Mouse (Mus musculus) adipocyte (in vitro differentiated cells): ENCODE results near the gene Zmiz2.
"Not testable (repeated sequence)": the region's sequence is repeated elsewhere in the genome, so short reads cannot be mapped to it uniquely, and the experiment has no call there.

Experiments used
- DNase-seq: peaks from one replicate; pipeline ENCODE4 v3.0.0-alpha.2; 2016; ENCODE audit warnings: low spot score

The Zmiz2 gene

DNA sequence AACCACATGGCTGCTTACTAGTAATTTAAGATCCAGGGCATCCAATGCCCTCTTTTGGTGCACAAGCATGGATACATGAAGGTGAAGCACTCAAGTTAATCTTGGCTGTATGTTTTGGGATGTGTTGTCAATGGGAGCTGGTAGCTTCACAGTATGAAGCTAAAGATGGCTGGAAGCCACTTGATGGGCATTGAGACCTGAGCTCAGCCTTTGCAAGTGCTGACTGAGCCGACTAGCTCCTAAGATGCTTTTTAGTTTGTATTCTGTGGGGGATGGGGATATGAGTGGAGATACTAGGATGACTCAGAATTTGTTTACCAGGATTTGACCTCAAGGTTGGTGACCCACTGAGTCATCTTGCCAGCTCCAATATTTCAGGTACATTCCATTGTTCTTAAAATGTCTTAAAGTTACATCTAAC is 31.4 kb downstream of the Zmiz2 start:
- no peak for DNase-seq

DNA sequence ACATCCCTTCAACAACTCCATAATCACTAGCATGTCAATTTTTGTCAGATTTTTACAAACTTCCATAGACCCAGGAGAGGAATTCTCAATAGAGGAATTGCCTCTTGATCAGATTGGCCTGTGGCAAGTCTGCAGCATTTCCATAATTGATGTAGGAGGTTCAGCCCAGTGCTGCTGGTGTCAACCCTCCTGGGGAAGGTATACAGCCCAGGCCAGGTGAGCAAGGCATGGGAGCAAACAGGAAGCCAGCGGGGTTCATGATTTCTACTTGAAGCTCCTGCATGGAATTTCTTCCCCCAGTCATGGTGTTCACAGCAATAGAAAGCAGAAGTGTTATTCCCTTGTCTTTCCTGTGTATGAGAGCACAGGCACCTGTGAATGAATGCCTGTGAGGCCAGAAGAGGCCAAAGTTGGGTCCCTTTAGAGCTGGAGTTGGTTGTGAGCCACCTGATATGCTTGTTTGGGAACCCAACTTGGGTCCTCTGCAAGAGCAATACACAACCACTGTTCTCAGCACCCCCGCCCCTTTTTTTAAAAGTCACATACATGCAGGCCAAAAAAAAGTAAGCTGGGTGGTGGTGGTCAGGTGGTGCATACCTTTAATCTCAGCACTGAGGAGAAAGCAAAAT is 32.0 kb downstream of the Zmiz2 start:
- DNase-seq = no peak

DNA sequence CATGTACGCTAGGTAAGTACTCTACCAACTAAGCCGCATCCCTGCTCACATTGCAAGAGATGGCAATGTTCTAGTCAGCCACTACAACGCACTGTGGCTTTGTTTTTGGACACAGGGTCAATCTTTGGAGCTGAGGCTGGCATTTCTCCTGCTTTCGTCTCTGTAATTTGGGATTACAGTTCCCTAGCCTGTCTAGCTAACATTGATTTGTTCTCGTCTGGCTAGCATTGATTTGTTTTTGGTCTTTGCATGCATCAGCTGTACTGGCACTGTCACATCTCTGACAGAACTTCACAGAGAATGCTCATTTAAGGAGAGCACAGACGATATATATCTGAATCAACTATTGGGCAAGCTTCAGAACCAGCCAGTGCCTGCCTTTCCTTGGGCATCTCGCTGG is 41.3 kb downstream of the Zmiz2 start:
- no peak for DNase-seq

DNA sequence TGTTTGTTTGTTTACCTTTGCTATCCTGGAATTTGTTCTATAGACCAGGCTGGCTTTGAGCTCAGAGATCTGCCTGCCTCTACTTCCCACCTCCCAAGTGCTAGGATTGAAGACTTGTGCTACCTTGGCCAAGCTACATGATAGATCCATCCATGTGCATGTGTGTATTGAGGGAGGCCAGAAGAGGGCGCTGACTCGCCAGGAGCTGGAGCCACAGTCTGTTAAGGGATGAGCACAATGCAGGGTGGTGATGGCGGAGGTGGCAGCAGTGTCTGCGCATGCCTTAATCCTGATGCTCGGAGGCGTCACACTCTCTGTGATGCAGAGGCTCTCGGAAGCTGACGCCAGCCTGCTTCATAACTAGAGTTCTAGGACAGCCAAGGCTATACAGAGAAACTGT is 47.6 kb downstream of the Zmiz2 start:
- peak; percentile 35 for DNase-seq

DNA sequence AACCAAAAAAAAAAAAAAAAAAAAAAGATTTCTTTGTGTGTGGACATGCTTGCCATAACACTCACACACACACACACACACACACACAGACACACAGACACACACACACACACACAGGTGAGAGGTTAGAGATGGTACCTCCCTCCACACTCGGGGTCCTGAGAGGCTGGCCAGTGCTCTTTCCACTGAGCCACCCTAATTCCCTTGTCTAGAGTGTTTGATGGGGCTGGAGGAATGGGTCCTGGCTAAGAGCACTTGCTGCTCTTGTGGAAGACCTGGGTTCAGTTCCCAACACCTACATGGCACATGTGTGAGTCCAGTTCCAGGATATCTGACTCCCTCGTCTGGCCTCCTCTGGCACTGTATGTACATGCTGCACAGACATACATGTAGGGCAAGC is 48.8 kb downstream of the Zmiz2 start:
- no peak for DNase-seq

DNA sequence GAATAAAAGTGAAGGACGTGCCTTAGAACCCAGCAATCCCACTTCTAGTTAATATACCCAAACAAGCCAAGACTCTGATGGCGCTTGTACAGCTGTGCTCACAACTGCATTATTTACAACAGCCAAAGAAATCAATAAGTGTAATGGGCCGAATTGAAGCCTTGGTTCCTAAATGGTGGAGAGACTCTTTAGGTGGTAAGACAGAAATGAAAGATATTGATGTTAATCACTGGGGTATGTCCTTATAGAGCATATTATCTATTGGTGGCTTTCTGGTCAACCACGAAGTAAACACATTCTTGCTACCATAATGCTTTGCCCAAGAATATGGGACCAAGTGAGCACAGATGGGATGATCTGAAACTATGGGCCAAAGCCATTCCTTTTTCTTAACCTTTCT is 51.3 kb downstream of the Zmiz2 start:
- DNase-seq = no peak

DNA sequence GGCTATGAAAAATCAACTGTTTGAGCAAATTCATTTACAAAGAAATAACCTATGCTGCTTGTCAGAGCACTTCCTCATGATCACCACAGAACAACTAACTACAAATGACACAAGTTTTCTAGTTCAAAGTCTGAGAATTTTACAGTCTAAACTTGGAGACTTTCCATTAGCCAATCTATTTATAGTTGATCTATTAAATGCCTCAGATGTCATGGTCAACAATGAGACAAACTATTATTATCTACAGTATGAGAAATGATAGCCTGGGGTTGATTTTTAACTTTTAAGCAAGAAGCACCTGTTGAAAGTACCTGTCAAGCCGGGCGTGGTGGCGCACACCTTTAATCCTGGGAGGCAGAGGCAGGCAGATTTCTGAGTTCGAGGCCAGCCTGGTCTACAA is 53.7 kb downstream of the Zmiz2 start:
- DNase-seq = no peak

DNA sequence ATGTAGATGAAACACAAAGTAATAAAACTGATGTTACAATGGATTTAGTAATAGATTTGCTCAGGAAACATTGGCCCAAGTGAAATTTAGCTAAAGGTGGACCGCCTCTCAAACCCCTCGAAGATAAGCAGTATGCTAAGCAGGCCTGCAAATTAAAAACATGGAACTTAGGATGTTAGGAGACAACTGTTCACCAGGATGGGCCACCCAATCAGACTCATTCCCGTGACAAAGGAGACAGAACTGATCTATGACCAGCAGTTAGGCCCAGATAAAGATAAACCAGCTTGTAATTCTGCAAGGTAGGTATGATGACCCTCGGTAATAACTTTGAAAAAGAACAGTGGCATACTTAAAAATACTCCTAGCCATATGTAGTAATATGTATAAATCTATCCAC is 54.2 kb downstream of the Zmiz2 start:
- no peak for DNase-seq

DNA sequence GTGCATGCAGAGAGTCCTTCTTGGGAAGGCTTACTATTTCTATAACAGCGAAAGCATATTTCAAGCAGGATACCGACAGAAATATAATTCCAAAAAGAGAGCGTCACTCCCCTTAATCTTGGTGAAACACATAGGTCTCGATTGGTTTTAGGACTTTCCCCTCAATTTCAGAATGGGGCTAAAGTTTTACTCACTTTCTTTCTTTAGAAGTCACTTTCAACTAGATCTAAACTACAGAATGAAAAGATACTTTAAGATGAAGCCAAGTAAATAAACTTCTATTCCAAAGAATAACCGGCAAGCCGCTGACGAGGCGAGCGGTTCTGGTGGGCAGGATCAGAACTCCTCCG is 54.8 kb downstream of the Zmiz2 start:
- DNase-seq = peak; percentile 19

DNA sequence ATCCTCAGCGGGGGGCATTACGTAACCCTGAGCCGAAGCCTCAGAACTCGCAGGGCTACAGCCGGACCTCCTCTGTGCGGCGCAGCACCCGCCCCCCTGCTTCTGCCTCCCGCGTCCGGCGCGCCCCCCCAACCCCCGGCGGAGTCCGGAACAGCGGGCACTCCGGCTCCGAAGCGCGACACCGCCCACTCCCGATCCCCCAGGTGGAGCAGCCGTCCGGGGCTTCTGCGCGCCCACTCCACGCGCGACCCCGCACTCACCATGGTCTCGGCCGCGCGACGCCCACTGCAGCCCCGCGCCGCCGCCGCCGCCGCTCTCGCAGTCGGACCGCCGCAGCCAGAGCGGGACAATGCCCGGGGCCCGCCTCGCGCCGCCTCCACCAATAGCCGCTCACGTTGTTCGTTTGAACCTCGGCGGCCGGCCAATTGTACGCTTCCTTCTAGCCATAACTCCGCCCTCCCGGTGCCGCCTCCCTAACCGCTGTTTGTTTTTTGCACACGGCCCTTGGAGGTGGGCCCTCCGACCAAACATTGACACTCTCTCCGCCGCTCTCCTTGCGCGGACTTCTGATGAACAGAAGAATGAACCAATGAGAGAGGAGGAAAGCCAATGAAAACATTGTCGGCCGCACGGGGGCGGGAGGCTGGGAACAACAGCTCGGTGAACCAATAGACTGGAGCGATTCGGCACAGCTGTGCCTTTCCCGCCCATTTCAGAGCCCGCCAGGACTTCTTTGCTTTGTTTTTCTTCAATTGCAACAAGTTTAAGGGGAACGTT is 55.4 kb downstream of the Zmiz2 start, which contains the start of gene H2afv:
Gene H2afv (minus strand): TSS at position 367 of the 777 bp plus-strand sequence.
- DNase-seq = peak; percentile 100

DNA sequence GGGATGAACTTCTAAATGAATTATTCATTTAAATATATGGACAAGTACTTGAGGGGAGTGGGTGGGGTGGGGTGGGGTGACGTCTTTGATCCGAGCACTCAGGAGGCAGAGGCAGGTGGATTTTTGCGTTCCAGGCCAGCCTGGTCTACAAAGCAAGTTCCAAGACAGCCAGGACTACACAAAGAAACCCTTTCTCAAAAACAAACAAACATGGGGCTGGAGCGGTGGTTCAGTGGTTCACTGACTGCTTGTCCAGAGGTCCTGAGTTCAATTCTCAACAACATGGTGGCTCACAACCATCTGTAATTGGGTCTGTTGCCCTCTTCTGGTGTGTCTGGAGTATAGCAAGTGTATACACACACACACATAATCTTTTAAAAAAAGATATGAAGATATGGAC is 56.6 kb downstream of the Zmiz2 start:
- no peak for DNase-seq

DNA sequence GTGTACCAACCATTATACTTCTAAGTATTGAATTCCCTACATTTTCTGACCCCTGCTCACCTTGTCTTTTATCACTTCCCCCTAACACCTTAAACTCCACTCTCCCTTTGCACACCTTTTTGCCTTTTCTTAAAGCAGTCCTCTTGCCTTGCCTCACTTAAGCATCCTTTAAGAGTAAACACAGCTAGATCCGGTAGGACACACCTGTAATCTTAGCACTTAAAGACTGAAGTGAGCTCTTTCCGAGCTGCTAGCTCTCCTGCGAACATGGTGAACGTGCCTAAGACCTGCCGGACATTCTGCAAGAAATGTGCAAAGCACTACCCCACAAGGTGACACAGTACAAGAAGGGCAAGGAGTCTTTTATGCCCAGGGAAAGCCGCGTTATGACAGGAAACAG is 57.1 kb downstream of the Zmiz2 start:
- DNase-seq = no peak

DNA sequence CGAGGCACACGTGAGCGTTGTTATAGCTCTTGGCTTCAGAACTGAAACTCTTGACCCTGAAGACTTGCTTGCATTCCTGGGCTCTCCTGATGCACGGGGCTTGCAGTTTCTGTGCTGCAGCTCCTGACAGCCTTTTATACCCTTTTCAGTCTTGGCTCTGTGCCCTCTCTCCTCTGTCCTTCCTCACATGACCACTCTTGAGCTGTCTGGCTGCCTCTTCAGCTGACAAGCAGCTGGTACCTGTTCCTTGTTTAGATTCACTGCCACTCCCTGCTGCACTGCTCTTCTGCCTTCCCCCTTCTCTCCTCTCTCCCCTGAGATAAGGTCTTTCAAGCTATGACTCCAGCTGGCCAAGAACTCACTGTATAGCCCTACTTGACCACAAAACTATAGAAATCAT is 58.6 kb downstream of the Zmiz2 start:
- DNase-seq = no peak

DNA sequence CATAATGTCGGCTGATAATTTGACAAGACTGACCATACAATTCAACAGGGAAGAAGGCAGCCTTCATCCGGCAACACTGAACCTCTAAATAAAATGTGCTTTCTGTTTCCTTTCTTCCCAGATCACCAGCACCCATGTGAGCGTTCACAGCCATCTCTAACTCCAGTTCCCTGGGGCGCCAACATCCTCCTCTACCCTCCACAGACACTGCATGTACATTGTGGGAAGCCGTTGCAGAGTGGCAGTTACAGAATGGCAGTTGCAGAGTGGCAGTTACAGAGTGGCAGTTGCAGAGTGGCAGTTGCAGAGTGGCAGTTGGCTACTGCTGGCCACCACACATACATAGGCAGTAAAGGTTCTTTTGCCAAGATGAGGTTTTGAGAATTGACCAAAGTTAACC is 59.3 kb downstream of the Zmiz2 start:
- DNase-seq = not testable (repeated sequence)
